Mouse (Mus musculus) limb, embryonic 11.5 days (tissue): Measurements from ENCODE around the gene Egfl8. TPM values are rescaled to one million over a fixed set of nuclear protein-coding genes. Genes with fewer than 3 reads are reported as not detected.

Experiments used
- ATAC-seq: fragments of 200-750 bp; cut with Nextera tagmentation; 2 replicates; pipeline ENCODE4 v1.8.0; 2017; ENCODE audit warnings: low read depth; ENCODE audit not compliant: insufficient number of reproducible peaks, low FRiP score, low TSS enrichment
- DNase-seq: peaks from one replicate; pipeline ENCODE4 v3.0.0-alpha.2; 2015; ENCODE audit warnings: low spot score
- H3K27ac ChIP-seq: fragments of 300-500 bp; sonication (generic); replicated peaks from 2 replicates; pipeline ENCODE4 v1.5.1; 2014; ENCODE audit warnings: low read depth, mild to moderate bottlenecking, low read length
- H3K27me3 ChIP-seq: fragments of 300-500 bp; sonication (generic); 2 replicates; pipeline ENCODE4 v1.6.1; 2014; ENCODE audit warnings: mild to moderate bottlenecking, low read length, mixed read lengths; ENCODE audit not compliant: control insufficient read depth, insufficient read depth
- H3K36me3 ChIP-seq: fragments of 300-500 bp; sonication (generic); 2 replicates; pipeline ENCODE4 v1.6.1; 2014; ENCODE audit warnings: mild to moderate bottlenecking, low read length, moderate library complexity, mixed read lengths; ENCODE audit not compliant: control insufficient read depth, insufficient read depth
- H3K4me1 ChIP-seq: fragments of 300-500 bp; sonication (generic); 2 replicates; pipeline ENCODE4 v1.6.1; 2014; ENCODE audit warnings: low read length, mixed read lengths; ENCODE audit not compliant: control insufficient read depth, insufficient read depth
- H3K4me2 ChIP-seq: fragments of 300-500 bp; sonication (generic); 2 replicates; pipeline ENCODE4 v1.6.1; 2014; ENCODE audit warnings: low read depth, mild to moderate bottlenecking, moderate library complexity; ENCODE audit not compliant: severe bottlenecking
- H3K4me3 ChIP-seq: fragments of 300-500 bp; sonication (generic); 2 replicates; pipeline ENCODE4 v1.5.1; 2014; ENCODE audit warnings: low read depth, low read length
- H3K9ac ChIP-seq: fragments of 300-500 bp; sonication (generic); 2 replicates; pipeline ENCODE4 v1.6.1; 2014; ENCODE audit warnings: mild to moderate bottlenecking, low read length
- H3K9me3 ChIP-seq: fragments of 300-500 bp; sonication (generic); 2 replicates; pipeline ENCODE4 v1.6.1; 2016; ENCODE audit warnings: low read length; ENCODE audit not compliant: control insufficient read depth
- WGBS: fragments of 180-500 bp; shearing (Covaris S2); extraction: QIAGEN DNeasy Blood & Tissue Kit; methylation state at CpG from one replicate; pipeline ENCODE4 v1.1.7; 2014; 5-methylcytosine and 5-hydroxymethylcytosine counted together
- polyA plus RNA-seq: library from polyadenylated mRNA; unstranded; fragments of >200 nt; fragmentation: Nextera tagmentation; extraction: Ambion mirVana; gene quantifications from 2 replicates; pipeline ENCODE4 v1.2.1, GENCODE M21; 2014

Egfl8 gene
- polyA plus RNA-seq, 1 experiment from 2014 or later = 3.5 TPM

DNA sequence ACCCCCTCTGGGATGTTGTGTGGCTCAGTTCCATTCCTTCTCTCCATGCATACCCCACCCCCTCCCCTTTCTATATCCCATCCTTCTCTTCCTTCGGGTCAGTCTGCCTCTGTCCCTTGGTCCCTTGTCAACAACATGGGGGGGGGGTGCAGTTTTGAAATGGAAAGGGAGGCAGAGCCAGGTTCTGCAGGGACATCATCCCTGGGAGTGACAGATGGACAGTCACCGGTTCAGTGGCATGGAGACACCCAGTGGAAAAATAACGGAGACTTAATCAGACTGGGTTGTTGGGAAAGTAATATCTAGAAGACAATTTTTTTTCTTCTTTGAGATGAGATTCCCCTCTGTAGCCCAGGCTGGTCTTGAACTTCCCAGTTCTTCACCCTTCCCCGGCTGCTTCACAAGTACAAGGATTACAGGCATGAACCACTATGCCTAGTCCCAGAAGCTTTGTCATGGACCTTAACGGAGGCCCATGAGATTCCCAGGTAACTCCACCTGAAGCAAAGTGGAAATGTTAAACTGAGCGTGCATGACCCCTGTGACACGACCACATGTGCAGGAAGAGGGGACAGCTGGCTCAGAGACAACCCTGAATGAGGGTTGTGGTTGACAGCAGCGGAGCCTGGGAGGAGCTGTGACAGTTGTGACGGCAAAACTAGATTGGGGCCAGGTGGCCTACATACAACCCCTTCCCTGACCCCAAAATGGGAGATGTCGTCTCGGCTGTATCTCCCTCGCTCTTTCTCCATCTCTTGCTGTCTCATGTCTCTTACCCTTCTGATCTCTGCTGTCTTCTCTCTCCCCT lies 14.2 kb upstream of the Egfl8 start:
- no peak for ATAC-seq
- Histone ChIP-seq H3K9ac (no peak overlapping the region), H3K4me2 (peak overlapping the region; percentile 35; the same call in 1 of the 2 replicates), H3K4me3 (0 out of 2 replicates have a peak overlapping the region, but pooled peaks have one; percentile 20), H3K36me3 (no peaks in the 10 kb centered on the region), H3K27me3 (peaks cover 31% of the 10 kb centered on the region), H3K9me3 (no peaks in the 10 kb centered on the region), H3K4me1 (peaks cover 31% of the 10 kb centered on the region), H3K27ac (no peak overlapping the region)
- WGBS = 15% methylated on average over 12 of the region's 12 CpGs
- DNase-seq = peak; percentile 28

- Histone ChIP-seq H3K9ac (no peak within 1 kb of the TSS), H3K4me1 (peaks cover 31% of the 10 kb centered on the region)
- DNase-seq = peak; percentile 46
These were observed 13.5 kb upstream of the Egfl8 start, which contains the start of gene Prrt1 for GRCm38 (mm10) chr17:34629221-34629751. Gene Prrt1, plus strand, starts transcription at chr17:34629533.

GRCm38 (mm10) chr17:34628644-34628967 lies 12.8 kb upstream of the Egfl8 start:
- H3K4me1 ChIP-seq = peaks cover 30% of the 10 kb centered on the region
- no peaks in the 10 kb centered on the region for H3K36me3 ChIP-seq
- DNase-seq = no peak
- peak overlapping the region; percentile 82 for H3K4me3 ChIP-seq
- no peak for ATAC-seq
- no peaks in the 10 kb centered on the region for H3K9me3 ChIP-seq
- H3K27ac ChIP-seq = no peak overlapping the region
- WGBS = 28% methylated on average over 5 of the region's 5 CpGs
- H3K9ac ChIP-seq = no peak overlapping the region
- peak overlapping the region; percentile 94 for H3K4me2 ChIP-seq
- H3K27me3 ChIP-seq = peaks cover 31% of the 10 kb centered on the region

More at GRCm38 (mm10) chr17:34629221-34629751, 13.5 kb upstream of the Egfl8 start, which contains the start of gene Prrt1:
- Histone ChIP-seq H3K27me3 (peaks cover 31% of the 10 kb centered on the region), H3K36me3 (no peaks in the 10 kb centered on the region), H3K9me3 (no peaks in the 10 kb centered on the region), H3K27ac (no peak within 1 kb of the TSS), H3K4me3 (peak within 1 kb of the TSS; percentile 82), H3K4me2 (peak within 1 kb of the TSS; percentile 94)
- WGBS = under 1% methylated on average over 16 of the region's 16 CpGs
- ATAC-seq = no peak

- 6% methylated on average over 29 of the region's 29 CpGs for WGBS
- H3K4me2 ChIP-seq = peak within 1 kb of the TSS; percentile 94
- H3K4me3 ChIP-seq = peak within 1 kb of the TSS; percentile 82
- no peak for ATAC-seq
- peaks cover 31% of the 10 kb centered on the region for H3K27me3 ChIP-seq
- no peak for DNase-seq
- peaks cover 28% of the 10 kb centered on the region for H3K4me1 ChIP-seq
- H3K9me3 ChIP-seq = no peaks in the 10 kb centered on the region
- no peaks in the 10 kb centered on the region for H3K36me3 ChIP-seq
- H3K9ac ChIP-seq = peak within 1 kb of the TSS; percentile 71
- H3K27ac ChIP-seq = peak within 1 kb of the TSS; percentile 81
These were observed 12.3 kb upstream of the Egfl8 start, which contains the start of gene Ppt2 for GRCm38 (mm10) chr17:34627943-34628643. Gene Ppt2, minus strand, starts transcription at chr17:34628510.

DNA sequence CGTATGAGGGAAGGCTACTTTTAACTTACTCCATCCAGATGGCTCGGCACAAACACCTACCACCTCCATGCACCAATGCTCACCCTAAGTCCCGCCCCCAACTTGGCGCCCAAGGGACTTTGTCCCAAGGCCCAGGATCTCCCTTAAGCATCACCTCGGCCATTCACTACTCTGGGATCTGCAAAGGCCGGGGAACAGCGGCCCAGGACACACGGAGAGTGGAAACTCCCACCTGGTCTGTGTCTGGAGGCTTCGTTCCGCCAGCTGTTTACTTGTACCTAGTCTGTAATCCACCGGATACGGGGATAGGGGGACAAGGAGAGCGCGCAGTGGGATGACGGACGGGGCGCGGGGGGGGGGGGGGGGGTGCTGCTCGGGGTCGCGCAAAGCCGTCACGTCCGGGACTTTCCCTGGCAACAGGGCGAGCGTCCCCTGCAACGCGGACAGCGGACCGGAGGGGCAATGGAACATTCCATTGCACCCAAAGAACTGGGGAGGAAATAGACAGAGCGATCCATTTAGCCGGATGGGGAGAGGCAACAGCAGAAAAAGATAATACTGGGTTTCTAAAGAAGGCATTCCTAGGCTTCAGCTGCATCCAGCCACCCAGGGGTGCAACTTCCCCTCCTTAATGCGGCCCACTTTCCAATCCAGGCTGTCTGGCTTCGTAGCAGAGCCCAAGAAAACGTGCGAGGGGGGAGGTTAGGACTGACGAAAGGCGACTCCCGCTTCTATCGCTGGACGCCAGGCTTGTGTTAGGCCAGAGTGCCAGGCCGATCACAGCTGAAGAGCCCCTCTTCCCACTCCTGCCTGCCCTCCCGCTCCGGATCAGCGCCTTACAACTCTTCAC lies 11.5 kb upstream of the Egfl8 start:
- WGBS = under 1% methylated on average over 45 of the region's 45 CpGs
- peaks cover 26% of the 10 kb centered on the region for H3K27me3 ChIP-seq
- peak overlapping the region; percentile 94 for H3K4me2 ChIP-seq
- DNase-seq (peak; percentile 92), ATAC-seq (peak; percentile 68)
- H3K27ac ChIP-seq = peak overlapping the region; percentile 81
- peak overlapping the region; percentile 82 for H3K4me3 ChIP-seq
- H3K36me3 ChIP-seq = no peaks in the 10 kb centered on the region
- peaks cover 28% of the 10 kb centered on the region for H3K4me1 ChIP-seq
- H3K9me3 ChIP-seq = no peaks in the 10 kb centered on the region
- H3K9ac ChIP-seq = peak overlapping the region; percentile 71

GRCm38 (mm10) chr17:34626773-34627092 lies 11.0 kb upstream of the Egfl8 start:
- peak; percentile 54 for DNase-seq
- H3K4me2 ChIP-seq = peak overlapping the region; percentile 94
- peak overlapping the region; percentile 82 for H3K4me3 ChIP-seq
- ATAC-seq = 0 out of 2 replicates have a peak, but pooled peaks have one; percentile 5
- H3K9ac ChIP-seq = peak overlapping the region; percentile 71
- H3K4me1 ChIP-seq = peaks cover 28% of the 10 kb centered on the region
- no peaks in the 10 kb centered on the region for H3K9me3 ChIP-seq
- H3K27ac ChIP-seq = no peak overlapping the region
- H3K27me3 ChIP-seq = peaks cover 21% of the 10 kb centered on the region
- WGBS = under 1% methylated on average over 18 of the region's 18 CpGs
- H3K36me3 ChIP-seq = no peaks in the 10 kb centered on the region

DNA sequence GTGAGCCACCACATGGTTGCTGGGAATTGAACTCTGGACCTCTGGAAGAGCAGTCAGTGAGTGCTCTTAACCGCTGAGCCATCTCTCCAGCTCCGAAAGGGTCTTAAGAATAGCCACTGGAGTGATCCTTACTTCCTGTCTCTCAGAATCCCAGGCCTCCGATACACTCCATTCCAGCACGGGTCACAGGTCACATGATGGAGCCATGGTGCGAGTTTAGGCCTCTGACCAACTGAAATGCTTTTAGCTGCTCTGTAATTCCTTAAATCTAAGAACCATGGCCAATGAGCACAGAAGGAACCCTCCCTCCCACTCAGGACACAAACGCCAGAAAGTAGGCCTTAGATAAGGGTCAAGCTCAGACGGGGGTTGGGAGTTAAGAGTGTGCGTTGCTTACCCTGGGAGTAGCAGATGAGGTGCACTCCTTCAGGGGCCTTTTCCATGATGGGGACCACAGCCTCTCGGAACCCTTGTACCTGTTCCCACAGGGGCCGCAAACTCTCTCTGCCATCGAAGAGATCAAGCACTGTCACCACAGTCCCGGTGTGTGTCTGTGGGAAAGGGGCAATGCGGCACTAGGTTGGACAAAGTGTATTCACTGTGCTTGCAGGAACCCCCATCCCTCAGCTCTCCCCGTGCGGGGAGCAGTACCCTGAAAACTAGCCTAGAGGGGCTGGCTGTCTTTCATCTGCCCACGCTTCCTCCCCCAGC lies 10.4 kb upstream of the Egfl8 start:
- no peak for DNase-seq
- peak overlapping the region; percentile 82 for H3K4me3 ChIP-seq
- H3K4me2 ChIP-seq = peak overlapping the region; percentile 94
- H3K27ac ChIP-seq = no peak overlapping the region
- 55% methylated on average over 16 of the region's 16 CpGs for WGBS
- peak overlapping the region; percentile 71 for H3K9ac ChIP-seq
- no peak for ATAC-seq
- H3K4me1 ChIP-seq = peaks cover 28% of the 10 kb centered on the region
- H3K27me3 ChIP-seq = peaks cover 16% of the 10 kb centered on the region
- no peaks in the 10 kb centered on the region for H3K36me3 ChIP-seq
- H3K9me3 ChIP-seq = no peaks in the 10 kb centered on the region
